Mouse (Mus musculus) heart, embryonic 16.5 days (tissue): ENCODE data around the gene Bspry. TPM values are rescaled to one million over a fixed set of nuclear protein-coding genes. Genes with fewer than 3 reads are reported as not detected.

Experiments used
- ATAC-seq: fragments of 200-750 bp; cut with Nextera tagmentation; replicated peaks from 2 replicates; pipeline ENCODE4 v1.8.0; 2017; ENCODE audit warnings: moderate number of reproducible peaks; ENCODE audit not compliant: insufficient read depth, low FRiP score; ENCODE audit errors: extremely low read depth
- H3K27ac ChIP-seq: fragments of 300-500 bp; sonication (generic); 2 replicates; pipeline ENCODE4 v1.5.1; 2014; ENCODE audit warnings: mild to moderate bottlenecking, low read length, control low read depth, moderate library complexity
- H3K27me3 ChIP-seq: fragments of 300-500 bp; sonication (generic); 2 replicates; pipeline ENCODE4 v1.6.1; 2014; ENCODE audit warnings: low read length, mixed read lengths; ENCODE audit not compliant: control insufficient read depth, insufficient read depth
- H3K36me3 ChIP-seq: fragments of 300-500 bp; sonication (generic); 2 replicates; pipeline ENCODE4 v1.6.1; 2014; ENCODE audit not compliant: control insufficient read depth, insufficient read depth
- H3K4me1 ChIP-seq: fragments of 300-500 bp; sonication (generic); 2 replicates; pipeline ENCODE4 v1.6.1; 2014; ENCODE audit warnings: low read length, mixed read lengths; ENCODE audit not compliant: control insufficient read depth, insufficient read depth
- H3K4me2 ChIP-seq: fragments of 300-500 bp; sonication (generic); 2 replicates; pipeline ENCODE4 v1.6.1; 2014; ENCODE audit warnings: low read depth, mild to moderate bottlenecking, control low read depth, low read length
- H3K4me3 ChIP-seq: fragments of 300-500 bp; sonication (generic); 2 replicates; pipeline ENCODE4 v1.5.1; 2014; ENCODE audit warnings: mild to moderate bottlenecking, control low read depth, low read length
- H3K9ac ChIP-seq: fragments of 300-500 bp; sonication (generic); 2 replicates; pipeline ENCODE4 v1.6.1; 2014; ENCODE audit warnings: low read length, control low read depth
- H3K9me3 ChIP-seq: fragments of 300-500 bp; sonication (generic); replicated peaks from 2 replicates; pipeline ENCODE4 v1.6.1; 2016; ENCODE audit warnings: low read length; ENCODE audit not compliant: control insufficient read depth
- WGBS: fragments of 180-500 bp; shearing (Covaris S2); extraction: QIAGEN DNeasy Blood & Tissue Kit; methylation state at CpG from one replicate; pipeline ENCODE4 v1.1.7; 2014; 5-methylcytosine and 5-hydroxymethylcytosine counted together
- polyA plus RNA-seq: library from polyadenylated mRNA; unstranded; fragments of >200 nt; fragmentation: Nextera tagmentation; extraction: Ambion mirVana; gene quantifications from 2 replicates; pipeline ENCODE4 v1.2.1, GENCODE M21; 2015

The Bspry gene
- polyA plus RNA-seq, 1 experiment from 2014 or later = 3.4 TPM

DNA sequence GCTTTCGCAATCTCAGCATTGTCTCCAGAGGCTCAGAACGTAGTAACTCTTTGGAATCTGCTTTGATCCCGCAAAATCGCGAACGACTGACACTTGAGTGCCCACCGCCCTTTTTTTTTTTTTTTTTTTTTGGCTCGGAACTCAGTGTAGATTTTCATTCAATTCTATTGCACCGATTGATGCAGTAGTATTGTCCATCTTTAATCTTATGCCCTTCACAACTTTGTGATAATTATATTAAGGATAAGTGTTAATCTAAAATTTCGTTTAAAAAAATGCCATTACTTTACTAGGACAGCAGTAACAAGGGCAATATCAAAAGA lies 45.6 kb downstream of the Bspry start:
- peak overlapping the region; percentile 59 for H3K4me2 ChIP-seq
- no peaks in the 10 kb centered on the region for H3K27me3 ChIP-seq
- peak overlapping the region; percentile 51; the same call in 1 of the 2 replicates for H3K9ac ChIP-seq
- peaks cover 7% of the 10 kb centered on the region for H3K36me3 ChIP-seq
- under 1% methylated on average over 10 of the region's 10 CpGs for WGBS
- H3K4me3 ChIP-seq = peak overlapping the region; percentile 88
- no peaks in the 10 kb centered on the region for H3K9me3 ChIP-seq
- no peak overlapping the region for H3K27ac ChIP-seq
- no peak for ATAC-seq
- peaks cover 9% of the 10 kb centered on the region for H3K4me1 ChIP-seq

GRCm38 (mm10) chr4:62526256-62526655 lies 46.4 kb downstream of the Bspry start:
- H3K36me3 ChIP-seq = peaks cover 7% of the 10 kb centered on the region

GRCm38 (mm10) chr4:62527655-62528054 lies 47.8 kb downstream of the Bspry start:
- Histone ChIP-seq H3K27ac (no peak overlapping the region), H3K36me3 (peaks cover 4% of the 10 kb centered on the region), H3K9me3 (no peaks in the 10 kb centered on the region), H3K4me1 (peaks cover 9% of the 10 kb centered on the region), H3K4me2 (no peak overlapping the region), H3K4me3 (no peak overlapping the region), H3K9ac (no peak overlapping the region), H3K27me3 (no peaks in the 10 kb centered on the region)
- ATAC-seq = no peak
- 69% methylated on average over 4 of the region's 4 CpGs for WGBS

More at GRCm38 (mm10) chr4:62526256-62526655, 46.4 kb downstream of the Bspry start:
- H3K4me1 ChIP-seq = peaks cover 9% of the 10 kb centered on the region
- no peak for ATAC-seq
- H3K27me3 ChIP-seq = no peaks in the 10 kb centered on the region
- no peaks in the 10 kb centered on the region for H3K9me3 ChIP-seq
- no peak overlapping the region for H3K9ac ChIP-seq
- 69% methylated on average over 2 of the region's 2 CpGs for WGBS
- H3K4me2 ChIP-seq = no peak overlapping the region
- H3K4me3 ChIP-seq = no peak overlapping the region
- H3K27ac ChIP-seq = no peak overlapping the region

DNA sequence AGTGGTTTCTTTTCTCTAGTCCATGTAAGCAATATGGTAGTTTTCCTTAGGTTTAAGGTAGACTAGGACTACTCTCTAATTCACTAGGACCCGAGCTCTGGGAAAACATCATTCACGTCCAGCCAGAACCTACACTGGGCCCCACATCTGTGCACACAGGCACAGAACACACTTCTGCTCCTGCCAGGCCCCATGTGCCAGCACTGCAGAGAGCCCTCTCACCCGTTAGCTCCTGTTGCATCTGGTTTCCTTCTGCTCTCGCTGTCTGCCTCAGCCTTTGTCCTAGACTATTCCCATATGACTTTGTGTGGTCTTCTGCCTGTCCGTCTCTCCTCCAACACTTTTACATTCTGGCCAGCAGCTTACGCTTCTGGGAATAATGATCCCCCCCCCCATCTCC lies 53.9 kb downstream of the Bspry start:
- Histone ChIP-seq H3K27me3 (no peaks in the 10 kb centered on the region), H3K4me1 (no peaks in the 10 kb centered on the region), H3K9me3 (no peaks in the 10 kb centered on the region), H3K9ac (no peak overlapping the region), H3K27ac (no peak overlapping the region), H3K36me3 (no peaks in the 10 kb centered on the region), H3K4me2 (no peak overlapping the region), H3K4me3 (no peak overlapping the region)
- WGBS = 72% methylated on average over 6 of the region's 6 CpGs
- ATAC-seq = no peak

DNA sequence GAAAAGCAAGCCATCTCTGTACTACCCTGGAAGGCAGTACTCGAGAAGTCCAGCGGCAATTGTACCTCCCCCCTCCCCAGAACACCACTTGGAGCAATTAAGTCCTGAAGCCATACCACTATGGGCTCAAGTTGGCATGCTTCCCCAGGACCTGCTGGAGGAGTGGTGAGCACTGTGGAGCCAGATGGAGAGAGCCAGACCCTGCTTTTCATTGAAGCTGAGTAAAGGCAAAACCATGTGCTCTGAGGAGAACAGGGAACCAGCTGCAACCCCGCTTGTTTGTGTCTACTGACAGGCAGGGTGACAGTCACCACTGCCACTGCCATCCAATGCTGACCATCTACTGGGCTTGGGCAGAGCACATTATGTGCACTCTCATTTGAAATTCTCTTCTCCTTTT lies 61.9 kb downstream of the Bspry start:
- WGBS = 63% methylated on average over 3 of the region's 3 CpGs

DNA sequence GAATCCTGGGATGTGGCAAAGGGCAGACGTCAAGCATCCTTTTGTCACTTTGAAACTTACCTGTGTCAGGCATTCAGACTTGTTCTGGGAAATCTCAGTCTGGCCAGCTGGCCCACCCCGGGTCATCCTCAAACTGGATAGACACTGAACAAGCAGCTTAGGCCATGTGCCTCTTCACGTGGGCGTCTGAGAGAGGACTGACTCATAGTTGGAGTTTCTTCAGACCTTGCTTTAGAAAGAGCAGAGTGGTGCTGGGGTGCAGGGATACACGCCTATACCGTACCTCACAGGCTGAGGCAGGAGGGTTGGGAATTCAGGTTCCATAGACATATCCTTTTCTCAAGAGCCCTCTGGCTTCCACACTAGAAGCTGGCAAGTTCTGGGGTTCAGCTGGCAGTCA lies 63.9 kb downstream of the Bspry start:
- no peaks in the 10 kb centered on the region for H3K27me3 ChIP-seq
- no peaks in the 10 kb centered on the region for H3K9me3 ChIP-seq
- no peak overlapping the region for H3K4me3 ChIP-seq
- no peak overlapping the region for H3K9ac ChIP-seq
- 72% methylated on average over 6 of the region's 6 CpGs for WGBS
- no peak overlapping the region for H3K27ac ChIP-seq
- H3K4me2 ChIP-seq = no peak overlapping the region
- no peaks in the 10 kb centered on the region for H3K36me3 ChIP-seq
- no peaks in the 10 kb centered on the region for H3K4me1 ChIP-seq
- no peak for ATAC-seq

More for the DNA sequence above, 61.9 kb downstream of the Bspry start:
- no peak overlapping the region for H3K4me3 ChIP-seq
- H3K36me3 ChIP-seq = no peaks in the 10 kb centered on the region
- H3K27ac ChIP-seq = no peak overlapping the region
- H3K4me1 ChIP-seq = no peaks in the 10 kb centered on the region
- H3K9me3 ChIP-seq = no peaks in the 10 kb centered on the region
- H3K27me3 ChIP-seq = no peaks in the 10 kb centered on the region
- H3K9ac ChIP-seq = no peak overlapping the region
- ATAC-seq = no peak
- H3K4me2 ChIP-seq = no peak overlapping the region

- Histone ChIP-seq H3K4me2 (no peak overlapping the region), H3K9ac (no peak overlapping the region), H3K27ac (no peak overlapping the region), H3K27me3 (no peaks in the 10 kb centered on the region), H3K4me1 (no peaks in the 10 kb centered on the region), H3K4me3 (no peak overlapping the region), H3K36me3 (no peaks in the 10 kb centered on the region), H3K9me3 (no peaks in the 10 kb centered on the region)
- ATAC-seq = no peak
Observed at GRCm38 (mm10) chr4:62544801-62545200, 64.9 kb downstream of the Bspry start.

Other genes with a start within 250 kb of the Bspry start
- gene Zfp37, start 249.0 kb upstream of the Bspry start, polyA plus RNA-seq = 4.9 and 5.7 TPM in 2 replicates
- gene Slc31a2, start 217.5 kb upstream of the Bspry start, polyA plus RNA-seq = 23.8 and 24.8 TPM in 2 replicates
- gene Fkbp15, start 119.5 kb upstream of the Bspry start, polyA plus RNA-seq = 18.0 and 18.9 TPM in 2 replicates
- gene Slc31a1, start 119.3 kb upstream of the Bspry start, polyA plus RNA-seq = 42.3 and 43.0 TPM in 2 replicates
- 83.0 and 85.5 TPM in 2 replicates for gene Cdc26, start 71.4 kb upstream of the Bspry start, polyA plus RNA-seq
- 12.8 and 15.0 TPM in 2 replicates for gene Prpf4, start 71.3 kb upstream of the Bspry start, polyA plus RNA-seq
- 0.17 and 0.26 TPM in 2 replicates for gene Rnf183, start 44.8 kb upstream of the Bspry start, polyA plus RNA-seq
- 3.1 and 4.8 TPM in 2 replicates for gene Wdr31, start 9.2 kb upstream of the Bspry start, polyA plus RNA-seq
- gene Hdhd3, start 23.4 kb downstream of the Bspry start, polyA plus RNA-seq = 9.6 and 10.0 TPM in 2 replicates
- gene Alad, start 39.9 kb downstream of the Bspry start, polyA plus RNA-seq = 57.6 and 69.8 TPM in 2 replicates
- 47.8 and 51.4 TPM in 2 replicates for gene Pole3, start 45.0 kb downstream of the Bspry start, polyA plus RNA-seq
- 0.32 and 0.41 TPM in 2 replicates for gene 4933430I17Rik, start 45.3 kb downstream of the Bspry start, polyA plus RNA-seq
- gene Rgs3, start 79.8 kb downstream of the Bspry start, polyA plus RNA-seq = 62.8 and 63.1 TPM in 2 replicates